Mouse (Mus musculus): Measurements from ENCODE around the gene Slc38a4. TPM values are rescaled to one million over a fixed set of nuclear protein-coding genes. Genes with fewer than 3 reads are reported as not detected.

Slc38a4 gene
- polyA plus RNA-seq, 1 experiment from 2014 or later = 32.8 TPM

- H3K27ac ChIP-seq (ENCODE audit: low read length) = no peak overlapping the region
- no peaks in the 10 kb centered on the region for H3K4me1 ChIP-seq (ENCODE audit: control insufficient read depth, insufficient read depth, low read length)
- no peaks in the 10 kb centered on the region for H3K9me3 ChIP-seq (ENCODE audit: control insufficient read depth, low read length)
- H3K4me3 ChIP-seq (ENCODE audit: low read length) = no peak overlapping the region
- H3K9ac ChIP-seq (ENCODE audit: low read depth, low read length) = no peak overlapping the region
- WGBS = 51% methylated on average over 8 of the region's 8 CpGs
- no peaks in the 10 kb centered on the region for H3K27me3 ChIP-seq (replicated peaks; ENCODE audit: control insufficient read depth, insufficient read depth, low read length)
- no peaks in the 10 kb centered on the region for H3K36me3 ChIP-seq (ENCODE audit: control insufficient read depth, insufficient read depth, low read length)
- no peak overlapping the region for H3K4me2 ChIP-seq (ENCODE audit: low read depth, low read length)
- ATAC-seq = no peak
Measured at GRCm38 (mm10) chr15:96952488-96952887, 103.3 kb downstream of the Slc38a4 start.

DNA sequence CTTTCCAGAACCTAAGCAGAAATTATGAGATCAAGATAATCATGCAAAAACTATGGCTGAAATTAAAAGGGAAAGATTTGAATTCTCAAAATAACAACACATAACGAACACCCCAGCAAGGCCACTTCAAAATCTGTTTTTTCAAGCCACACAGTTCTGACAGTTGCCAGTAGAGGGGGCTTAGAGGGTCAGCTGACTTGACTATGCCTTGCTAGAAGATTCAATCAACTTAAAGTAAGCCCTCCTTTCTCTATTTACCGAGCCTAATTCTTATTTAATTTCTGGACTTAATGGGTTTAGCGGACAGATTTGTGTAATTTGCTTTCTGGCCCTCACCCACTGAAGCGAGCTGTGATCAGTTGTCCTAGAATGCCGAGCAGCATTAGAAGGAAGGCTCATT lies 104.0 kb downstream of the Slc38a4 start:
- 56% methylated on average over 5 of the region's 5 CpGs for WGBS
- Histone ChIP-seq H3K36me3 (ENCODE audit: control insufficient read depth, insufficient read depth, low read length) (no peaks in the 10 kb centered on the region), H3K27ac (ENCODE audit: low read length) (no peak overlapping the region), H3K4me3 (ENCODE audit: low read length) (no peak overlapping the region), H3K4me1 (ENCODE audit: control insufficient read depth, insufficient read depth, low read length) (no peaks in the 10 kb centered on the region), H3K4me2 (ENCODE audit: low read depth, low read length) (no peak overlapping the region), H3K9ac (ENCODE audit: low read depth, low read length) (no peak overlapping the region), H3K9me3 (ENCODE audit: control insufficient read depth, low read length) (no peaks in the 10 kb centered on the region), H3K27me3 (replicated peaks; ENCODE audit: control insufficient read depth, insufficient read depth, low read length) (no peaks in the 10 kb centered on the region)
- ATAC-seq = no peak

DNA sequence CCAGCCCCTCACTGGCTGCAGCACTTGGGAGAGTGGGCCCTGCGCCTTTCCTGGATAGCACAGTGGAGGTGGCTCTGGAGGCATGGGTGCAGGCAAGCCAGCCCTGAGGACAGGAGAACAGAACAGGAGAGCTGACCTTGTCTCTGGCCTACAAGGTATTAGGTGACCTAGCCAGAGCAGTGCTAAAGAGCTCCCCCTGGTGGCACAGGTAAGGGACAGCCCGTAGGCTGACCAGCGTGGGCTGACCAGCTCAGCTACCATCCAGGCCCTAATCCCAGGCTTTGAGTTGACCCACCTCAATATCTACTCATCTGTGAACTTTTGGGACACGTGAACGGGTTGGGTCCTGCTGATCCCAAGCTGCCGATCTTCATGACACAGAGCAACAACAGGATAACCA lies 107.3 kb downstream of the Slc38a4 start:
- WGBS = 68% methylated on average over 6 of the region's 6 CpGs
- Histone ChIP-seq H3K4me1 (ENCODE audit: control insufficient read depth, insufficient read depth, low read length) (no peaks in the 10 kb centered on the region), H3K4me3 (ENCODE audit: low read length) (no peak overlapping the region), H3K4me2 (ENCODE audit: low read depth, low read length) (no peak overlapping the region), H3K27ac (ENCODE audit: low read length) (no peak overlapping the region), H3K9me3 (ENCODE audit: control insufficient read depth, low read length) (no peaks in the 10 kb centered on the region), H3K36me3 (ENCODE audit: control insufficient read depth, insufficient read depth, low read length) (no peaks in the 10 kb centered on the region), H3K9ac (ENCODE audit: low read depth, low read length) (no peak overlapping the region), H3K27me3 (replicated peaks; ENCODE audit: control insufficient read depth, insufficient read depth, low read length) (no peaks in the 10 kb centered on the region)
- peak; percentile 64 for ATAC-seq

Other genes with a start within 250 kb of the Slc38a4 start
- gene Pced1b, start 191.2 kb upstream of the Slc38a4 start, polyA plus RNA-seq (2015; fragmentation: Nextera tagmentation; extraction: Ambion mirVana) = 3.0 and 3.6 TPM in 2 replicates
- 4.9 and 5.8 TPM in 2 replicates for gene Amigo2, start 191.3 kb upstream of the Slc38a4 start, polyA plus RNA-seq (2015; fragmentation: Nextera tagmentation; extraction: Ambion mirVana)